Mouse (Mus musculus) G1E (cell line): ENCODE data around the gene Rtl8a.
"Not testable (repeated sequence)": the region's sequence is repeated elsewhere in the genome, so short reads cannot be mapped to it uniquely, and the experiment has no call there.

ENCODE experiments used
- CTCF ChIP-seq: IDR thresholded peaks from 2 replicates; pipeline ENCODE4 v1.5.1; 2012; ENCODE audit warnings: low read depth, low read length, inconsistent platforms, mixed read lengths
- GATA1 ChIP-seq: IDR thresholded peaks from 2 replicates; pipeline ENCODE4 v1.6.1; 2012; ENCODE audit warnings: borderline replicate concordance, low read length, inconsistent platforms, mixed read lengths
- POLR2AphosphoS5 ChIP-seq: IDR thresholded peaks from 2 replicates; pipeline ENCODE4 v1.6.1; 2012; ENCODE audit warnings: low read depth, low read length, inconsistent platforms; ENCODE audit not compliant: insufficient replicate concordance
- TAL1 ChIP-seq: conservative IDR thresholded peaks from 2 replicates; pipeline ENCODE4 v1.6.1; 2012; ENCODE audit warnings: low read depth, low read length, inconsistent platforms, mixed read lengths

GRCm38 (mm10) chrX:53682650-53683049, 39.2 kb upstream of the Rtl8a start:
- TF ChIP-seq CTCF, GATA1, POLR2AphosphoS5, TAL1: not testable (repeated sequence)
